Mouse (Mus musculus): ENCODE measurements around the gene Hist1h4h. TPM values are rescaled to one million over a fixed set of nuclear protein-coding genes. Genes with fewer than 3 reads are reported as not detected.
A peak's percentile ranks its signal among the peaks of the same experiment; 100 is the strongest.
"Not testable (repeated sequence)": the region's sequence is repeated elsewhere in the genome, so short reads cannot be mapped to it uniquely, and the experiment has no call there.

The Hist1h4h gene
- polyA plus RNA-seq, 1 experiment from 2014 or later: 3.3 TPM

DNA sequence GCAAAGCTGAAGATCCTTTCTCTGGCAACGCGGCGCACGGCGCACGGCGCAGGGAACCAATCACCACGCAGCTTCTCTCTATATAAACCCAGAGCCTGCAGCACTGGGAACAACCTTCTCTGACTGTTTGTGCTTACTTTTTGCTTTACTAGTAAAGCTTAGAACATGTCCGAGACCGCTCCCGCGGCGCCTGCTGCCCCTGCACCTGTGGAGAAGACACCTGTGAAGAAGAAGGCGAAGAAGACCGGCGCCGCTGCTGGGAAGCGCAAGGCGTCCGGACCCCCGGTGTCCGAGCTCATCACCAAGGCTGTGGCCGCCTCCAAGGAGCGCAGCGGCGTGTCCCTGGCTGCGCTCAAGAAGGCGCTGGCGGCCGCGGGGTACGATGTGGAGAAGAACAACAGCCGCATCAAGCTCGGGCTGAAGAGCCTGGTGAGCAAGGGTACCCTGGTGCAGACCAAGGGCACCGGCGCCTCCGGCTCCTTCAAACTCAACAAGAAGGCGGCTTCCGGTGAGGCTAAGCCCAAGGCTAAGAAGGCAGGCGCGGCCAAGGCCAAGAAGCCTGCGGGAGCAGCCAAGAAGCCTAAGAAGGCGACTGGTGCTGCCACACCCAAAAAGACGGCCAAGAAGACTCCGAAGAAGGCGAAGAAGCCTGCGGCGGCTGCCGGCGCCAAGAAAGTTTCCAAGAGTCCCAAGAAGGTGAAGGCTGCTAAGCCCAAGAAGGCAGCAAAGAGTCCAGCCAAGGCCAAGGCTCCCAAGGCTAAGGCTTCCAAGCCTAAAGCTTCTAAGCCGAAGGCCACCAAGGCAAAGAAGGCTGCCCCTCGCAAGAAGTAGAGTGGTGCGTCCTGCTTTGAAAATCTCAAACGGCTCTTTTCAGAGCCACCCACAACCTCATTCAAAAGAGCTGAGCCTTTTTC, 24.3 kb downstream of the Hist1h4h start:
- ATAC-seq (replicated peaks; ENCODE audit: low FRiP score): peak; percentile 81
- H3K27ac ChIP-seq (ENCODE audit: low read depth, low read length): peak overlapping the region; percentile 100
- H3K4me2 ChIP-seq: peak overlapping the region; percentile 83
- no peaks in the 10 kb centered on the region for H3K36me3 ChIP-seq (ENCODE audit: control insufficient read depth, insufficient read depth, low read length)
- H3K9me3 ChIP-seq (ENCODE audit: control insufficient read depth, low read length): no peaks in the 10 kb centered on the region
- 0 out of 2 replicates have a peak, but pooled peaks cover 13% of the 10 kb centered on the region for H3K4me1 ChIP-seq (replicated peaks; ENCODE audit: control insufficient read depth, insufficient read depth, low read length)
- H3K4me3 ChIP-seq (ENCODE audit: low read depth, low read length): peak overlapping the region; percentile 56
- peak; percentile 88 for DNase-seq (ENCODE audit: low spot score)
- under 1% methylated on average over 54 of the region's 54 CpGs for WGBS
- peak overlapping the region; percentile 91 for H3K9ac ChIP-seq (ENCODE audit: low read depth, low read length)
- no peaks in the 10 kb centered on the region for H3K27me3 ChIP-seq (replicated peaks; ENCODE audit: control insufficient read depth, insufficient read depth, low read length)

DNA sequence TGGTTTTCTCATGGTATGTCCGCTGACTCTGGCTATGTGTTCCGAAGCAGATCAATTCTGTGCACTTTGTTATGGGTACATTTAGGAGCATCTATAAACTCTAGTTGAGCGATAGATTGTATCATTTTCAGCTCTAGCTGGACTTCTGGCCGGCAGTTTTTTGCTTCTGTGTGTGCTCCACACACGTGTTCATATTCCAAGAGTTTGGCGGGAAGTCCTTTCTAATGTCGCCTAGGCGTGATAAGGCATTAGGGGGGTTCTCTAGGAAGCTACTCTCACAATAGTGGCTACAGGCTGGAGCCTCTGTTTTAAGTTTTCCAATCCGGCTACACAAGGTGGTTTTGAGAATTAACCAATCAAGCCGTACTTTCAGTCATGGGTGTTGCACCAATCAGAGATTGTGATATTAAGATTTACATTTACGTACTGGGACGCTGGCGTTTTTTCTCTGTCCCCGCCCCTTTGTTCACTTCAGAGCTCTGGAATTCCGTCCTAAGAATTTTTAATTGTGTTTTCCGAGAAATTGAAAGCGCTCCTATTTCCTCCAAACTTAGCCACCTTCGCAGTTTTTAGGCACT, 25.1 kb downstream of the Hist1h4h start:
- DNase-seq (ENCODE audit: low spot score) (peak; percentile 75), ATAC-seq (replicated peaks; ENCODE audit: low FRiP score) (peak; percentile 66)
- H3K27me3 ChIP-seq (replicated peaks; ENCODE audit: control insufficient read depth, insufficient read depth, low read length): no peaks in the 10 kb centered on the region
- no peaks in the 10 kb centered on the region for H3K9me3 ChIP-seq (ENCODE audit: control insufficient read depth, low read length)
- H3K4me3 ChIP-seq (ENCODE audit: low read depth, low read length): peak overlapping the region; percentile 56
- under 1% methylated on average over 18 of the region's 18 CpGs for WGBS
- 0 out of 2 replicates have a peak, but pooled peaks cover 8% of the 10 kb centered on the region for H3K4me1 ChIP-seq (replicated peaks; ENCODE audit: control insufficient read depth, insufficient read depth, low read length)
- peak overlapping the region; percentile 91 for H3K9ac ChIP-seq (ENCODE audit: low read depth, low read length)
- peak overlapping the region; percentile 100 for H3K27ac ChIP-seq (ENCODE audit: low read depth, low read length)
- no peaks in the 10 kb centered on the region for H3K36me3 ChIP-seq (ENCODE audit: control insufficient read depth, insufficient read depth, low read length)
- peak overlapping the region; percentile 83 for H3K4me2 ChIP-seq

DNA sequence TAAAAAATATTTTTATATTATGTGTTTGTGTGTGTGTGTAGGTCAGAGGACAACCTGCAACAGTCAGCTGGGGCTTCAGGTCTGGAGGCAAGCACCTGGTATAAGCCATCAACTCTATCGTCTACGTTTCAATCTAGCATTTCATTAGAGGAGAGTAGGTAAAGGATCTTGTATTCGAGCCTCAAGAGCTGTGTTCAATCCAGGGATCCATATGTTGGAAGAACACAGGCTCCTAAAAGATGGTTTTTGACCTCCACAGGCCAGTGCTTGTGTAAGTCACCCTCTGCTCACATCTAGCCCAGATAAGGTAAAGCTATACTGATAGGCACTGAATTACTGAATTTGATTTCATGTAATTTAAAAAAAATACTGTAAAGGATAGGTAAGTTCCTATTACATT, 26.1 kb downstream of the Hist1h4h start:
- peak overlapping the region; percentile 56 for H3K4me3 ChIP-seq (ENCODE audit: low read depth, low read length)
- peak overlapping the region; percentile 91; the same call in 1 of the 2 replicates for H3K9ac ChIP-seq (ENCODE audit: low read depth, low read length)
- 67% methylated on average over 3 of the region's 3 CpGs for WGBS

DNA sequence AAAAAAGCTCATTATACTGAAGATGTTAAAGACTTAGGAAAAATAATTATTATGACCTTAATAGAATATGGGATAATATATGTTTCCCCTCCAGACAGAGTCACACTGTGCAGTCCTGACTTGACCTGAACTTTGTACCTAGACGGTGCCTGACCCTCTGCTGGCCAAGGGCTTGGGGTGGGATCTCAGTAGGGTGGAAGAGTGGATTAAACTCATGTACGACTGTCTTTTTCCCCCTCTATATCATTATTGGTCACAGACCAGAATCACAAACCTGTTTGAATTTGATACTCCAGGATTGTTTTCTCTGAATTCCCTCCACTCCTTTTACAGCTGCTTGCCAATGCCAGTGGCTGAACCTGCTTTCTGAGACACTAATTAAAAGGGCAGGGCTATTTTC, 29.8 kb downstream of the Hist1h4h start:
- peak overlapping the region; percentile 47 for H3K4me2 ChIP-seq
- not testable (repeated sequence) for H3K4me1 ChIP-seq (replicated peaks; ENCODE audit: control insufficient read depth, insufficient read depth, low read length); H3K27me3 ChIP-seq (replicated peaks; ENCODE audit: control insufficient read depth, insufficient read depth, low read length); H3K9me3 ChIP-seq (ENCODE audit: control insufficient read depth, low read length); H3K36me3 ChIP-seq (ENCODE audit: control insufficient read depth, insufficient read depth, low read length); ATAC-seq (replicated peaks; ENCODE audit: low FRiP score)
- peak; percentile 51 for DNase-seq (ENCODE audit: low spot score)
- WGBS: 27% methylated on average over 2 of the region's 2 CpGs
- H3K4me3 ChIP-seq (ENCODE audit: low read depth, low read length): 0 out of 2 replicates have a peak overlapping the region, but pooled peaks have one; percentile 10
- H3K9ac ChIP-seq (ENCODE audit: low read depth, low read length): peak overlapping the region; percentile 50; the same call in 1 of the 2 replicates
- peak overlapping the region; percentile 64 for H3K27ac ChIP-seq (ENCODE audit: low read depth, low read length)

More for the DNA sequence above, 26.1 kb downstream of the Hist1h4h start:
- H3K27me3 ChIP-seq (replicated peaks; ENCODE audit: control insufficient read depth, insufficient read depth, low read length): no peaks in the 10 kb centered on the region
- no peaks in the 10 kb centered on the region for H3K9me3 ChIP-seq (ENCODE audit: control insufficient read depth, low read length)
- H3K27ac ChIP-seq (ENCODE audit: low read depth, low read length): peak overlapping the region; percentile 100
- ATAC-seq (replicated peaks; ENCODE audit: low FRiP score) (no peak), DNase-seq (ENCODE audit: low spot score) (no peak)
- peak overlapping the region; percentile 83 for H3K4me2 ChIP-seq
- H3K36me3 ChIP-seq (ENCODE audit: control insufficient read depth, insufficient read depth, low read length): no peaks in the 10 kb centered on the region
- 0 out of 2 replicates have a peak, but pooled peaks cover 7% of the 10 kb centered on the region for H3K4me1 ChIP-seq (replicated peaks; ENCODE audit: control insufficient read depth, insufficient read depth, low read length)

DNA sequence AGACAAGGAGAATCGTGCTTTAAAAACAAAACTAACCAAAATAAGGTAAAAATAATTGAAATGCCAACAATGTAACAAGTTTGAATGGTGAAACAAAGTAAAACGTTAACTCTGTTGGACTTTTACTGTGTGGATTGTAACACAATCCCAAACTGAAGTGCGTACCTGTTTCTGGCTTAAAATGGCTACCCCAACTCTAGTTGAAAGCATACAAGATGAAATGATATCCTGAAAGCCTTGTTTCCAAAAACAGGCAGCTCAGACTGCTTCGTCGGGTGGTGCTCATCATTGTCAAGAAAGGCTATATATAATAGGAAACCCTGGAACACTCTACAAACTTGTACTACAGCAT, 30.7 kb downstream of the Hist1h4h start:
- H3K27me3 ChIP-seq (replicated peaks; ENCODE audit: control insufficient read depth, insufficient read depth, low read length); H3K4me1 ChIP-seq (replicated peaks; ENCODE audit: control insufficient read depth, insufficient read depth, low read length); ATAC-seq (replicated peaks; ENCODE audit: low FRiP score); H3K36me3 ChIP-seq (ENCODE audit: control insufficient read depth, insufficient read depth, low read length); H3K9me3 ChIP-seq (ENCODE audit: control insufficient read depth, low read length); DNase-seq (ENCODE audit: low spot score): not testable (repeated sequence)
- 0% methylated on average over 2 of the region's 5 CpGs for WGBS
- Histone ChIP-seq H3K4me2 (peak overlapping the region; percentile 48), H3K27ac (ENCODE audit: low read depth, low read length) (peak overlapping the region; percentile 100), H3K4me3 (ENCODE audit: low read depth, low read length) (peak overlapping the region; percentile 37), H3K9ac (ENCODE audit: low read depth, low read length) (peak overlapping the region; percentile 48)

DNA sequence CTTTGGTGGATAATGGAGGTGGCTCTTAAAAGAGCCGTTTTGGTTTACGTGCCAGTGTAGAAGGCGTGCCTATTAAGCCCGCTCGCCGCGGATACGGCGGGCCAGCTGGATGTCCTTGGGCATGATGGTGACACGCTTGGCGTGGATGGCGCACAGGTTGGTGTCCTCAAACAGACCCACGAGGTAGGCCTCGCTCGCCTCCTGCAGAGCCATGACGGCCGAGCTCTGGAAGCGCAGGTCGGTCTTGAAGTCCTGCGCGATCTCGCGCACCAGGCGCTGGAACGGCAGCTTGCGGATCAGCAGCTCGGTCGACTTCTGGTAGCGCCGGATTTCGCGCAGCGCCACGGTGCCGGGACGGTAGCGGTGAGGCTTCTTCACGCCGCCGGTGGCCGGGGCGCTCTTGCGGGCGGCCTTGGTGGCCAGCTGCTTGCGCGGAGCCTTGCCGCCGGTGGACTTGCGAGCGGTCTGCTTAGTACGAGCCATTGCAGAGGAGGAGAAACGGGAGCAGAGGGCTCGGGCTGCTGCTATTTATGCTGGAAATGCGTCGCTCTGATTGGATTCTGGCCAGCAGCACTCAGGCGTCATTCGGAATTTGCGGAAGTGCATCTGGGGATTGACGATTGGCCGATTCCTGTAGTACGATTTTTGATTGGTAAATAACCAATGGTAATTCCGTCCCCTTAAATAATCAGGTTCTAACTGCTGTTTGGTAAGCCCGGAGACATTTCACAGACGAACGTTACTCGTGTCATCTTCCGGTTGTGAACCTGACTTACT, 31.2 kb downstream of the Hist1h4h start, which contains the start of gene Hist1h3e:
Hist1h3e (minus strand) TSS at position 487 of the 777 bp plus-strand sequence.
- not testable (repeated sequence) for H3K9me3 ChIP-seq (ENCODE audit: control insufficient read depth, low read length); H3K4me1 ChIP-seq (replicated peaks; ENCODE audit: control insufficient read depth, insufficient read depth, low read length); H3K27me3 ChIP-seq (replicated peaks; ENCODE audit: control insufficient read depth, insufficient read depth, low read length); H3K36me3 ChIP-seq (ENCODE audit: control insufficient read depth, insufficient read depth, low read length)
- H3K9ac ChIP-seq (ENCODE audit: low read depth, low read length): peak within 1 kb of the TSS; percentile 77
- under 1% methylated on average over 55 of the region's 67 CpGs for WGBS
- peak; percentile 91 for DNase-seq (ENCODE audit: low spot score)
- peak within 1 kb of the TSS; percentile 81 for H3K4me2 ChIP-seq
- peak within 1 kb of the TSS; percentile 100 for H3K27ac ChIP-seq (ENCODE audit: low read depth, low read length)
- ATAC-seq (replicated peaks; ENCODE audit: low FRiP score): peak; percentile 93
- peak within 1 kb of the TSS; percentile 39 for H3K4me3 ChIP-seq (ENCODE audit: low read depth, low read length)

DNA sequence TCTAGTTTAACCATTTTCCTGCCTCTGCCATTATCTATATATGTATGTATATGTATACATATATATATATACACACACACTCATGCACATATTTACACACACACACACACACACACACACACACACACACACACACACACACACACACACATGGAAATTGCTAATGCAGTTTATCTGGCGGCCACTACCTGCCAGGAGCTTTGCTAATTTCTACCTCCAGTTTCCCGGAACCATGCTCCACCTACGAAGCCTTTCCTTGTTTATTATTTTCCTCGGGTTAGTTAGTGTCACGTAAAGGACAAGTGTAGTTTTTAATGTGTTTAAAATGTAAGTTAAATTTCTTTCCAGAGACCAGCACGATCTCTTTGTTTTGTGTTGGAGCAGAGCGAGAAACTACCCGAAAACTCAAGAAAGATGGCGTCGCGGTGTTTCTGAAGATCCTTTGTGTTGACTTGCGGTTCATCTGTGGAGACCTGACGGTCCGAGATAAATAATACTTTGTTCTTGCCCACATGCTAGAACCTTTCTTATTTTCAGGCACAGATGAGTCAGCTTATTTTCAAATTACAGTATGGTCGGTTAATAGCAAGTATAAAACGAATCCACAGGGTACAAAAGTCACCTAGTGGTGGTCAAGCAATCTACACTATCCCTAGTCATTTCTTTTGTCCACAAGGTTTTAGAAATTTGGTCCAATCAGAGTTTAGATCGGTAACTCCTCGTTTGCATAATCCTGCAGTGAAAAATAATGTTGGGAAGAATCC, 32.0 kb downstream of the Hist1h4h start:
- Histone ChIP-seq H3K27me3 (replicated peaks; ENCODE audit: control insufficient read depth, insufficient read depth, low read length) (no peaks in the 10 kb centered on the region), H3K9me3 (ENCODE audit: control insufficient read depth, low read length) (no peaks in the 10 kb centered on the region), H3K36me3 (ENCODE audit: control insufficient read depth, insufficient read depth, low read length) (no peaks in the 10 kb centered on the region), H3K4me3 (ENCODE audit: low read depth, low read length) (peak overlapping the region; percentile 39), H3K27ac (ENCODE audit: low read depth, low read length) (peak overlapping the region; percentile 100), H3K4me1 (replicated peaks; ENCODE audit: control insufficient read depth, insufficient read depth, low read length) (no peaks in the 10 kb centered on the region), H3K4me2 (peak overlapping the region; percentile 81), H3K9ac (ENCODE audit: low read depth, low read length) (peak overlapping the region; percentile 77)
- peak; percentile 44 for DNase-seq (ENCODE audit: low spot score)
- WGBS: 2% methylated on average over 18 of the region's 18 CpGs
- ATAC-seq (replicated peaks; ENCODE audit: low FRiP score): peak; percentile 34

DNA sequence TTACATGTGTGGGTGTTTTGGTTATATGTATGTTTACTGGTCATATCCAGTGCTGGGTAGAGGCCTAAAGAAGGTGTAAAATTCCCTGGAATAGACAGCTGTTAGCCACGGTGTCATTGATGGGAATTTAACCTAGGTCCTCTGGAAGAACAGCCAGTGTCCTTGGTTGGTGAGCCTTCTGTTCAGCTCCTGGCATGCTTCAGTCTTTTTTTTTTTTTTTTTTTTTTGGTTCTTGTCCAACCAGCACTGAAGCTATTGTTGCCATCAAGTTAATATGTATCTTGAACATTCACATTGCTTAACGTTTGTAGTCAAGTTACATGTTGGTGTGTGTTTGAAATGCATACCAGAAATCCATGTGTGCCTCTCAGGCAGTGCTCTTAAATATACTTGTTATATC, 33.6 kb downstream of the Hist1h4h start:
- Histone ChIP-seq H3K9ac (ENCODE audit: low read depth, low read length) (no peak overlapping the region), H3K4me3 (ENCODE audit: low read depth, low read length) (no peak overlapping the region), H3K4me2 (no peak overlapping the region), H3K27me3 (replicated peaks; ENCODE audit: control insufficient read depth, insufficient read depth, low read length) (no peaks in the 10 kb centered on the region), H3K9me3 (ENCODE audit: control insufficient read depth, low read length) (no peaks in the 10 kb centered on the region), H3K36me3 (ENCODE audit: control insufficient read depth, insufficient read depth, low read length) (no peaks in the 10 kb centered on the region), H3K4me1 (replicated peaks; ENCODE audit: control insufficient read depth, insufficient read depth, low read length) (no peaks in the 10 kb centered on the region), H3K27ac (ENCODE audit: low read depth, low read length) (peak overlapping the region; percentile 100; the same call in 1 of the 2 replicates)
- no peak for DNase-seq (ENCODE audit: low spot score)
- WGBS: 84% methylated on average over 2 of the region's 2 CpGs
- ATAC-seq (replicated peaks; ENCODE audit: low FRiP score): no peak

Data from liver, embryonic 11.5 days (tissue).